Mouse (Mus musculus) cerebellum, adult 2 months (tissue): ENCODE measurements around the gene Saa2. TPM values are rescaled to one million over a fixed set of nuclear protein-coding genes. Genes with fewer than 3 reads are reported as not detected.
A peak's percentile ranks its signal among the peaks of the same experiment; 100 is the strongest.

Source experiments
- DNase-seq, 2 experiments: peaks; one replicate each; pipeline ENCODE4 v3.0.0; 2021
- H3K27ac ChIP-seq: fragments of 200-500 bp; 2 replicates; pipeline ENCODE4 v1.5.1; 2012; ENCODE audit warnings: low read length, control low read depth, inconsistent platforms; ENCODE audit not compliant: insufficient read depth
- H3K27me3 ChIP-seq: fragments of 200-500 bp; 2 replicates; pipeline ENCODE4 v1.6.1; 2012; ENCODE audit warnings: inconsistent platforms, mild to moderate bottlenecking, low read length, moderate library complexity; ENCODE audit not compliant: control insufficient read depth, insufficient read depth
- H3K4me1 ChIP-seq: fragments of 200-500 bp; 2 replicates; pipeline ENCODE4 v1.6.1; 2011; ENCODE audit warnings: low read length; ENCODE audit not compliant: control insufficient read depth, insufficient read depth
- H3K4me3 ChIP-seq: fragments of 200-500 bp; replicated peaks from 2 replicates; pipeline ENCODE3; 2011; ENCODE audit warnings: mild to moderate bottlenecking, low read depth, low read length, control low read depth; ENCODE audit not compliant: insufficient read depth
- CTCF ChIP-seq: fragments of 200-500 bp; IDR thresholded peaks from 2 replicates; pipeline ENCODE4 v1.5.1; 2011; ENCODE audit warnings: low read depth, mild to moderate bottlenecking, control low read depth, low read length, moderate library complexity, borderline replicate concordance; ENCODE audit not compliant: insufficient read depth
- POLR2A ChIP-seq: fragments of 200-500 bp; IDR thresholded peaks from 2 replicates; pipeline ENCODE4 v1.6.1; 2011; ENCODE audit warnings: low read length, control low read depth, borderline replicate concordance; ENCODE audit not compliant: insufficient read depth
- WGBS: fragments of 180-500 bp; shearing (Covaris S2); methylation state at CpG from one replicate; pipeline ENCODE4 v1.1.7; 2018; 5-methylcytosine and 5-hydroxymethylcytosine counted together
- polyA plus RNA-seq: library from polyadenylated mRNA; depleted of rRNA; stranded (reverse); fragments of >200 nt; gene quantifications from 2 replicates; pipeline ENCODE4 v1.2.3, GENCODE M21; 2012; rRNA removed

The Saa2 gene
- polyA plus RNA-seq, 1 experiment, result not detected

DNA sequence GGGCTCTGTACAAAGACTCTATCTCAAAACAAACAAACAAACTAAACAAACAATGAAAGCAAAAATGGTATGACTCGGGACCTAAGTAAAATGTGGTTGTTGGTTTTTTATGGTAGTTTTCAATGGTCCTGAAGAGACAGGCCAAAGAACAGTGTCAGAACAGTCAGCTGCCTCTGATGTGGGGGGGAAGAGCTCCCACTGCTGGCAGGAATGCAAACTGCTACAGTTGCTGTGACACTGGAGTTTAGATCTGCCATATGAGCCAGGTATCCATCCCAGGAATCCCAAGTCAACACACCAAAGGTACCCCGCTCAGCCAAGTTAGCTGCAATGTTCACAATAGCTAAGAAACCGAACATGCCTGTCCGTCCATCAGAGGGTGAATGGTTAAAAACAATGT is 19.1 kb downstream of the Saa2 start:
- TF ChIP-seq CTCF (peak; percentile 98), POLR2A (no peak)
- no peak overlapping the region for H3K27ac ChIP-seq
- DNase-seq, result peak; percentile 70 to 78
- H3K4me3 ChIP-seq, result no peak overlapping the region
- 48% methylated on average over 4 of the region's 4 CpGs for WGBS
- no peaks in the 10 kb centered on the region; the same call in 1 of the 2 replicates for H3K4me1 ChIP-seq
- no peaks in the 10 kb centered on the region for H3K27me3 ChIP-seq

GRCm38 (mm10) chr7:46789177-46789849 is 37.7 kb downstream of the Saa2 start:
- Histone ChIP-seq H3K27me3 (no peaks in the 10 kb centered on the region), H3K27ac (no peak overlapping the region), H3K4me1 (no peaks in the 10 kb centered on the region; the same call in 1 of the 2 replicates), H3K4me3 (no peak overlapping the region)
- no peak for TF ChIP-seq CTCF
- no peak for TF ChIP-seq POLR2A
- WGBS, result 82% methylated on average over 5 of the region's 5 CpGs
- DNase-seq, result no peak

- Histone ChIP-seq H3K27ac (no peak overlapping the region), H3K4me3 (no peak overlapping the region)
- WGBS, result 83% methylated on average over 4 of the region's 4 CpGs
These were observed 42.3 kb downstream of the Saa2 start for GRCm38 (mm10) chr7:46793871-46794270.

GRCm38 (mm10) chr7:46795287-46796205 is 44.0 kb downstream of the Saa2 start, which contains the start of the genes Hps5 and Gtf2h1:
Hps5 (minus strand) TSS chr7:46796064.
Gtf2h1 (plus strand) TSS chr7:46796103.
- under 1% methylated on average over 75 of the region's 75 CpGs for WGBS
- Histone ChIP-seq H3K27me3 (no peaks in the 10 kb centered on the region), H3K27ac (peak within 1 kb of the TSS; percentile 96), H3K4me3 (peak within 1 kb of the TSS; percentile 91), H3K4me1 (no peaks in the 10 kb centered on the region; the same call in 1 of the 2 replicates)
- TF ChIP-seq CTCF, result no peak
- TF ChIP-seq POLR2A, result peak; percentile 56
- DNase-seq, result peak; percentile 98

More at GRCm38 (mm10) chr7:46793871-46794270, 42.3 kb downstream of the Saa2 start:
- Histone ChIP-seq H3K4me1 (no peaks in the 10 kb centered on the region; the same call in 1 of the 2 replicates), H3K27me3 (no peaks in the 10 kb centered on the region)
- TF ChIP-seq POLR2A (no peak), CTCF (no peak)
- DNase-seq, result no peak

DNA sequence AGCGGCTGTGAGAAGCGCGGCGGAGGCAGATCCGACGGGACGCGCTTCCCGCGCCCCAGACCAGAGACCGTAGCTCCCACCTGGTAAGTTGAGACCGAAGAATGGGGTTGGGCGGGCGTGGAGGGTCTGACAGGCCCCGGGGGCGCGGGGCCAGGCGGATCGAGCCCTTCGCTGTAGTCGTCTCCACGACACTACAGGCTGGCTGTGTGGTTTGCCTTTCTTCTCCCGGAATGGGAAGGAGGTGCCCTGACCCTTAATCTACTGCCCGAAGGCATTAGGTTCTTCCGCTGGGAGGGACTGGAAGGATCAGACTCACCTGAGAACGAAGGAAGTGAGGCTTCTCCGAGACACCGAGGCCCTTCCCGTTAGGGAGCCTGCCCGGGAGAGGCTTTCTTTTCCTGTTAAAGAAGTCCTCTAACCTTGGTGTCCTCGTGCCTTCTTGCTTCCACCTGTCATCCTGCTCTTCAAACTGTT is 44.7 kb downstream of the Saa2 start:
- no peaks in the 10 kb centered on the region for H3K27me3 ChIP-seq
- no peak for DNase-seq
- H3K27ac ChIP-seq, result peak overlapping the region; percentile 76
- no peak for TF ChIP-seq CTCF
- TF ChIP-seq POLR2A, result no peak
- WGBS, result under 1% methylated on average over 31 of the region's 31 CpGs
- no peaks in the 10 kb centered on the region; the same call in 1 of the 2 replicates for H3K4me1 ChIP-seq
- peak overlapping the region; percentile 91 for H3K4me3 ChIP-seq

DNA sequence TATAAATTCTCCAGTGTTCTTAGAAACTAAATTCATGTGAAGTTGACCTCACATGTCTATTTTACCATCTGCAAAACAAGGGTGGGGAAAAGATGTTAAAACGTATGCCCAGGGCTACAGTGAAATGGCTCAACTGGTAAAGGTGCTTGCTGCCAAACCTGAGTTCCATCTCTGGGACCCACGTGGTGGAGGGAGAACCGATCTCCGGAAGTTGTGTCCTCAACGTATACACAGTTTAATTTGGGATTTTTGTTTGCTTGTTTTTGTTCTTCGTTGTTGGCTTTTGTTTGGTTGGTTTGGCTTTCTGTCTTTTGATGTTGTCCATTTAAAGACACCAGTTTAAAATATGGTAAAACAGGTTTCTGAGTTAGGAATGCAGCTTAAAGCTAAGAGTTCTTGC is 45.2 kb downstream of the Saa2 start:
- WGBS, result 45% methylated on average over 6 of the region's 6 CpGs
- no peak overlapping the region for H3K27ac ChIP-seq
- H3K27me3 ChIP-seq, result no peaks in the 10 kb centered on the region
- DNase-seq, result no peak
- no peaks in the 10 kb centered on the region; the same call in 1 of the 2 replicates for H3K4me1 ChIP-seq
- TF ChIP-seq CTCF, result no peak
- no peak for TF ChIP-seq POLR2A
- H3K4me3 ChIP-seq, result peak overlapping the region; percentile 49

Other genes with a start within 250 kb of the Saa2 start
- 38.7 and 41.1 TPM in 2 replicates for gene Sergef, start 112.0 kb upstream of the Saa2 start, polyA plus RNA-seq
- gene Tph1, start 79.3 kb upstream of the Saa2 start, polyA plus RNA-seq, result 0.10 TPM in 1 of 2 replicates, not detected in the other
- gene Saal1, start 41.1 kb upstream of the Saa2 start, polyA plus RNA-seq, result 12.4 and 13.7 TPM in 2 replicates
- gene Saa3, start 36.1 kb upstream of the Saa2 start, polyA plus RNA-seq, result not detected in 2 replicates
- gene Saa4, start 19.2 kb upstream of the Saa2 start, polyA plus RNA-seq, result not detected in 2 replicates
- gene Saa1, start 8.8 kb upstream of the Saa2 start, polyA plus RNA-seq, result 0.15 TPM in 1 of 2 replicates, not detected in the other
- 20.8 and 21.7 TPM in 2 replicates for gene Hps5, start 44.3 kb downstream of the Saa2 start, polyA plus RNA-seq
- 33.2 and 33.8 TPM in 2 replicates for gene Gtf2h1, start 44.3 kb downstream of the Saa2 start, polyA plus RNA-seq
- 209 and 227 TPM in 2 replicates for gene Ldha, start 89.7 kb downstream of the Saa2 start, polyA plus RNA-seq
- gene Ldhc, start 109.4 kb downstream of the Saa2 start, polyA plus RNA-seq, result not detected in 2 replicates
- gene Tsg101, start 168.2 kb downstream of the Saa2 start, polyA plus RNA-seq, result 80.5 and 87.8 TPM in 2 replicates
- 7.4 and 8.0 TPM in 2 replicates for gene Uevld, start 206.7 kb downstream of the Saa2 start, polyA plus RNA-seq
- gene Gm9999, start 231.8 kb downstream of the Saa2 start, polyA plus RNA-seq, result not detected in 2 replicates